Mouse (Mus musculus): ENCODE measurements around the gene Commd1. TPM values are rescaled to one million over a fixed set of nuclear protein-coding genes. Genes with fewer than 3 reads are reported as not detected.

Commd1 gene
- total and polyA plus RNA-seq, 3 experiments, result 26.7 to 158 (median 138) TPM

DNA sequence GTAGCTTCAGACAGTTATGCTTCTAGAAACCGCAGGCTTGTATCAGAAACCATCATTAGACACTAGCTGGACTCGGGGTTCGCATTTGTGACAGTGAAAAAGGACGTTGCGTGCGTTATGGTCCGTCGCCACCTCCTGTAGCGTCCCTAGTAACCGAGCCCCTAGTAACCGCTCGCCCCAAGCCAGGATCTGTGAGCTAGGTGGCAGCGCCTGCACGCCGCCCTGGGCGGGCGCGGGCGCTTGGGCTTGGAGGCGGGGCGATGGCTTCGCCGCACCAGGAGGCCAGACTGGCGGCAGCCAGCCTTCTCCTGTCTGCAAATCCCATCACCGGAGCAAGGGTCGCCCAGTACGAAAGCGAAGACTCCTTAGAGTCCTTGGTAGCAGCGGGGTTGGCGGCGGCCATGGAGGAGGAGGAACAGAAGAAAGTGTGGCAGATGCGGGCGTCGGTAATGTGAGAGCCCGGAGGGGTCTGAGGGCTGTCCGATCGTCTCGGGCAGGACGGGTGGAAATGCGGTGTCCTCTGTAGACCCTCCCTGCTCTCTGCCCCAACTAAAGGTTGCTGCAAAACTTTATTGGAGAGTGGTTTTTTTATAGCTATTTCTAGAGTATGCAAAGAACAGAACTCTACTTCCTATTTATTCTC lies 26.1 kb upstream of the Commd1 start:
- Histone ChIP-seq H3K4me3 (peak overlapping the region; percentile 85), H3K27ac (peak overlapping the region; percentile 92), H3K9ac (ENCODE audit: low read depth, low read length) (peak overlapping the region; percentile 78), H3K4me1 (ENCODE audit: control insufficient read depth, insufficient read depth, low read length) (peaks cover 2% of the 10 kb centered on the region), H3K79me2 (replicated peaks; ENCODE audit: control insufficient read depth, insufficient read depth, low read length) (no peaks in the 10 kb centered on the region), H3K27me3 (ENCODE audit: control insufficient read depth, insufficient read depth, low read length) (no peaks in the 10 kb centered on the region), H3K36me3 (ENCODE audit: control insufficient read depth, insufficient read depth, low read length) (no peaks in the 10 kb centered on the region; the same call in 1 of the 2 replicates)
- under 1% methylated on average over 40 of the region's 40 CpGs for WGBS
- peak; percentile 87 to 89 for DNase-seq
- no peak for TF ChIP-seq EP300 (IDR thresholded peaks at IDR 0.05; ENCODE audit: insufficient read depth, low read depth, low read length)
- TF ChIP-seq POLR2A (IDR thresholded peaks at IDR 0.05; ENCODE audit: insufficient read depth, low read depth, low read length), result peak; percentile 71
- TF ChIP-seq CTCF (IDR thresholded peaks at IDR 0.05), result peak; percentile 45
- intact Hi-C loops (cut with DNase I), result loop anchor here (5.0 kb wide), 4 partner anchors 59 to 264 kb away; partner anchors contain the start of gene Xpo1

DNA sequence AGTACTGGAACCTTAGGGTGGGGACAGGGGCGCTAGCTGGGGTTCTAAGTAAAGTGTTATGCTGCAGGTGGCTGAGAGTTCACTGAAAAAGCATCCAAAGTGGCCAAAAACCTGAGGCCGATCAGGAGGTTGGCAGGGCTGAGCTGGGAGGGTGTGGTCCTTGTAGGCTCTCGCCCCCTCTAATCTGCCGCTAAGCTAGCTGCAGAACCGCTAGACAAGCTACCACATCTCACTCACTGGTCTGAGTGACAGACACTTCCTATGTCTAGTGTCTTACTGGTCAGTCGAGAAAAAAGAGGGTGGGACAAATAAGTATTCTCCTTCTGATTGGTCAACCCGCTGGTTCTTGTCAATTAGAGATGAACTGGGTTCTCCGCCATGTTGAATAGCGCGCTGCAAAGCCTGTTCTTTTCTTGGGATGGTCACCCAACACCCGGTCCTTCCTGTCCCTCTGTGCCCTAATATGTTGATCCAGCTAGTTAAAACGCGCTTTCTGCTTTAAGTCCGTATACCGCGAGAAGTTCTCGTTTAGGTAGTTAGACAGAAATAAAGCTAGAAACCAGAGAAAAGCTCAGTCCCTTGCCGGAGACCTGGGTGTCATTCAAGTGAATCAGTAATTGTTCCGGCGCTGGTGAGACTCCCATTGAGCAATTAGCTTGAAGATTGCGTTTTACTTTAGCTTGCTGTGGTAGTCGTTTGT lies 25.4 kb upstream of the Commd1 start, which contains the start of gene Fam161a:
Fam161a (plus strand) TSS at position 51 of the 700 bp plus-strand sequence.
- Histone ChIP-seq H3K4me3 (peak within 1 kb of the TSS; percentile 85), H3K79me2 (replicated peaks; ENCODE audit: control insufficient read depth, insufficient read depth, low read length) (no peaks in the 10 kb centered on the region), H3K36me3 (ENCODE audit: control insufficient read depth, insufficient read depth, low read length) (no peaks in the 10 kb centered on the region; the same call in 1 of the 2 replicates), H3K4me1 (ENCODE audit: control insufficient read depth, insufficient read depth, low read length) (peaks cover 2% of the 10 kb centered on the region), H3K9ac (ENCODE audit: low read depth, low read length) (peak within 1 kb of the TSS; percentile 78), H3K27me3 (ENCODE audit: control insufficient read depth, insufficient read depth, low read length) (no peaks in the 10 kb centered on the region), H3K27ac (peak within 1 kb of the TSS; percentile 92)
- peak; percentile 74 to 81 for DNase-seq
- under 1% methylated on average over 22 of the region's 22 CpGs for WGBS
- intact Hi-C loops (cut with DNase I), result loop anchor here (2.0 to 5.0 kb wide), 5 partner anchors 17 to 265 kb away; partner anchors contain the start of genes Cct4 and Xpo1
- no peak for TF ChIP-seq CTCF (IDR thresholded peaks at IDR 0.05)
- no peak for TF ChIP-seq EP300 (IDR thresholded peaks at IDR 0.05; ENCODE audit: insufficient read depth, low read depth, low read length)
- TF ChIP-seq POLR2A (IDR thresholded peaks at IDR 0.05; ENCODE audit: insufficient read depth, low read depth, low read length), result peak; percentile 75

- Histone ChIP-seq H3K36me3 (ENCODE audit: control insufficient read depth, insufficient read depth, low read length) (no peaks in the 10 kb centered on the region; the same call in 1 of the 2 replicates), H3K4me3 (peak overlapping the region; percentile 85), H3K9ac (ENCODE audit: low read depth, low read length) (peak overlapping the region; percentile 43), H3K79me2 (replicated peaks; ENCODE audit: control insufficient read depth, insufficient read depth, low read length) (no peaks in the 10 kb centered on the region), H3K27me3 (ENCODE audit: control insufficient read depth, insufficient read depth, low read length) (no peaks in the 10 kb centered on the region), H3K4me1 (ENCODE audit: control insufficient read depth, insufficient read depth, low read length) (peaks cover 2% of the 10 kb centered on the region), H3K27ac (peak overlapping the region; percentile 92)
- TF ChIP-seq POLR2A (IDR thresholded peaks at IDR 0.05; ENCODE audit: insufficient read depth, low read depth, low read length) (no peak), EP300 (IDR thresholded peaks at IDR 0.05; ENCODE audit: insufficient read depth, low read depth, low read length) (no peak), CTCF (IDR thresholded peaks at IDR 0.05) (no peak)
- intact Hi-C loops (cut with DNase I), result loop anchor here (2.0 to 5.0 kb wide), 5 partner anchors 16 to 265 kb away; partner anchors contain the start of genes Cct4 and Xpo1
- no peak for DNase-seq
- 5% methylated on average over 6 of the region's 6 CpGs for WGBS
Observed at GRCm38 (mm10) chr11:23007166-23007480, 24.9 kb upstream of the Commd1 start.

GRCm38 (mm10) chr11:23005276-23005675 lies 23.1 kb upstream of the Commd1 start:
- intact Hi-C loops (cut with DNase I), result loop anchor here (5.0 kb wide), 4 partner anchors 62 to 267 kb away; partner anchors contain the start of gene Xpo1
- WGBS, result 90% methylated on average over 1 of the region's 1 CpGs
- Histone ChIP-seq H3K27ac (no peak overlapping the region), H3K4me3 (no peak overlapping the region), H3K27me3 (ENCODE audit: control insufficient read depth, insufficient read depth, low read length) (no peaks in the 10 kb centered on the region), H3K79me2 (replicated peaks; ENCODE audit: control insufficient read depth, insufficient read depth, low read length) (no peaks in the 10 kb centered on the region), H3K9ac (ENCODE audit: low read depth, low read length) (no peak overlapping the region), H3K36me3 (ENCODE audit: control insufficient read depth, insufficient read depth, low read length) (peaks cover under 1% of the 10 kb centered on the region; the same call in 1 of the 2 replicates), H3K4me1 (ENCODE audit: control insufficient read depth, insufficient read depth, low read length) (peaks cover 2% of the 10 kb centered on the region)
- DNase-seq, result no peak
- no peak for TF ChIP-seq POLR2A (IDR thresholded peaks at IDR 0.05; ENCODE audit: insufficient read depth, low read depth, low read length)

GRCm38 (mm10) chr11:22998308-22998707 lies 16.1 kb upstream of the Commd1 start:
- Histone ChIP-seq H3K4me3 (no peak overlapping the region), H3K27ac (no peak overlapping the region), H3K36me3 (ENCODE audit: control insufficient read depth, insufficient read depth, low read length) (peaks cover 12% of the 10 kb centered on the region), H3K4me1 (ENCODE audit: control insufficient read depth, insufficient read depth, low read length) (no peaks in the 10 kb centered on the region), H3K79me2 (replicated peaks; ENCODE audit: control insufficient read depth, insufficient read depth, low read length) (no peaks in the 10 kb centered on the region), H3K9ac (ENCODE audit: low read depth, low read length) (no peak overlapping the region), H3K27me3 (ENCODE audit: control insufficient read depth, insufficient read depth, low read length) (no peaks in the 10 kb centered on the region)
- no peak for TF ChIP-seq EP300 (IDR thresholded peaks at IDR 0.05; ENCODE audit: insufficient read depth, low read depth, low read length)
- 65% methylated on average over 1 of the region's 1 CpGs for WGBS
- intact Hi-C loops (cut with DNase I), result loop anchor here (10.0 kb wide), 1 partner anchor 896 kb away; the partner anchor contains the start of gene Papolg
- DNase-seq, result no peak

DNA sequence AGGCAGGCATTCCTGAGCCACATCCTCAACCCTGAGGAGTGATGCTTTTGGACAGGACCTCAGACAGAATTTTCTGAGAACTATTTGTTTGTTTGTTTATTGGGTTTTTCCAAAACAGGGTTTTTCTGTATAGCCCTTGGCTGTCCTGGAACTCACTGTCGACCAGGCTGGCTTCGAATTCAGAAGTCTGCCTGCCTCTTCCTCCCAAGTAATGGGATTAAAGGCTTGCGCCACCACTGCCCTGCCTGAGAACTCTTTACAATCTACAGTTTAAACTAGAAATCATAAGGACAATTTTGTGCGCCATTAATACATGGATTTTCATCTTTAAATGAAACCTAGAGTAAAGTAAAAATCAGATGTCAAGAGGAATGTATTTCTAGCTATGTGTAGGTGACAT lies 13.3 kb upstream of the Commd1 start:
- 88% methylated on average over 4 of the region's 4 CpGs for WGBS
- H3K4me1 ChIP-seq (ENCODE audit: control insufficient read depth, insufficient read depth, low read length), result peaks cover 6% of the 10 kb centered on the region
- peaks cover 2% of the 10 kb centered on the region; the same call in 1 of the 2 replicates for H3K79me2 ChIP-seq (replicated peaks; ENCODE audit: control insufficient read depth, insufficient read depth, low read length)
- H3K4me3 ChIP-seq, result no peak overlapping the region
- intact Hi-C loops (cut with DNase I), result loop anchor here (10.0 kb wide), 1 partner anchor 899 kb away; the partner anchor contains the start of gene Papolg
- no peak for DNase-seq
- H3K9ac ChIP-seq (ENCODE audit: low read depth, low read length), result no peak overlapping the region
- no peak overlapping the region for H3K27ac ChIP-seq
- H3K36me3 ChIP-seq (ENCODE audit: control insufficient read depth, insufficient read depth, low read length), result peaks cover 16% of the 10 kb centered on the region
- H3K27me3 ChIP-seq (ENCODE audit: control insufficient read depth, insufficient read depth, low read length), result no peaks in the 10 kb centered on the region
- TF ChIP-seq CTCF (IDR thresholded peaks at IDR 0.05), result no peak
- no peak for TF ChIP-seq POLR2A (IDR thresholded peaks at IDR 0.05; ENCODE audit: insufficient read depth, low read depth, low read length)
- TF ChIP-seq EP300 (IDR thresholded peaks at IDR 0.05; ENCODE audit: insufficient read depth, low read depth, low read length), result no peak
